Mouse (Mus musculus) intestine, postnatal 0 days (tissue): ENCODE measurements around the gene Jup. TPM values are rescaled to one million over a fixed set of nuclear protein-coding genes. Genes with fewer than 3 reads are reported as not detected.

Source experiments
- ATAC-seq: fragments of 200-750 bp; cut with Nextera tagmentation; 2 replicates; pipeline ENCODE4 v1.8.0; 2017; ENCODE audit warnings: mild to moderate bottlenecking, moderate TSS enrichment, moderate library complexity
- H3K27ac ChIP-seq: fragments of 300-500 bp; sonication (generic); 2 replicates; pipeline ENCODE4 v1.5.1; 2014; ENCODE audit warnings: mild to moderate bottlenecking, low read depth, low read length, moderate library complexity
- H3K27me3 ChIP-seq: fragments of 300-500 bp; sonication (generic); replicated peaks from 2 replicates; pipeline ENCODE4 v1.6.1; 2014; ENCODE audit warnings: low read length, mixed read lengths; ENCODE audit not compliant: control insufficient read depth, insufficient read depth
- H3K36me3 ChIP-seq: fragments of 300-500 bp; sonication (generic); 2 replicates; pipeline ENCODE4 v1.6.1; 2014; ENCODE audit warnings: mild to moderate bottlenecking, moderate library complexity; ENCODE audit not compliant: control insufficient read depth, insufficient read depth
- H3K4me1 ChIP-seq: fragments of 300-500 bp; sonication (generic); replicated peaks from 2 replicates; pipeline ENCODE4 v1.6.1; 2014; ENCODE audit warnings: antibody characterized with exemption, low read length, mixed read lengths; ENCODE audit not compliant: control insufficient read depth, insufficient read depth
- H3K4me2 ChIP-seq: fragments of 300-500 bp; sonication (generic); replicated peaks from 2 replicates; pipeline ENCODE4 v1.6.1; 2014; ENCODE audit warnings: low read depth, mild to moderate bottlenecking, moderate library complexity
- H3K4me3 ChIP-seq: fragments of 300-500 bp; sonication (generic); 2 replicates; pipeline ENCODE4 v1.5.1; 2014; ENCODE audit warnings: low read depth, low read length
- H3K9ac ChIP-seq: fragments of 300-500 bp; sonication (generic); 2 replicates; pipeline ENCODE4 v1.6.1; 2014; ENCODE audit warnings: mild to moderate bottlenecking, low read depth, low read length
- H3K9me3 ChIP-seq: fragments of 300-500 bp; sonication (generic); 2 replicates; pipeline ENCODE4 v1.6.1; 2016; ENCODE audit warnings: mixed run types; ENCODE audit not compliant: control insufficient read depth
- CTCF ChIP-seq: sonication (generic); IDR thresholded peaks from 2 replicates; pipeline ENCODE4 v1.5.1; 2016; ENCODE audit warnings: low read depth, mild to moderate bottlenecking, control low read depth, antibody characterized with exemption, moderate library complexity
- WGBS: fragments of 180-500 bp; shearing (Covaris S2); extraction: QIAGEN DNeasy Blood & Tissue Kit; methylation state at CpG from one replicate; pipeline ENCODE4 v1.1.7; 2014; 5-methylcytosine and 5-hydroxymethylcytosine counted together
- polyA plus RNA-seq: library from polyadenylated mRNA; unstranded; fragments of >200 nt; fragmentation: Nextera tagmentation; extraction: Ambion mirVana; gene quantifications from 2 replicates; pipeline ENCODE4 v1.2.1, GENCODE M21; 2015

The Jup gene
- polyA plus RNA-seq: 102 and 103 TPM in 2 replicates

DNA sequence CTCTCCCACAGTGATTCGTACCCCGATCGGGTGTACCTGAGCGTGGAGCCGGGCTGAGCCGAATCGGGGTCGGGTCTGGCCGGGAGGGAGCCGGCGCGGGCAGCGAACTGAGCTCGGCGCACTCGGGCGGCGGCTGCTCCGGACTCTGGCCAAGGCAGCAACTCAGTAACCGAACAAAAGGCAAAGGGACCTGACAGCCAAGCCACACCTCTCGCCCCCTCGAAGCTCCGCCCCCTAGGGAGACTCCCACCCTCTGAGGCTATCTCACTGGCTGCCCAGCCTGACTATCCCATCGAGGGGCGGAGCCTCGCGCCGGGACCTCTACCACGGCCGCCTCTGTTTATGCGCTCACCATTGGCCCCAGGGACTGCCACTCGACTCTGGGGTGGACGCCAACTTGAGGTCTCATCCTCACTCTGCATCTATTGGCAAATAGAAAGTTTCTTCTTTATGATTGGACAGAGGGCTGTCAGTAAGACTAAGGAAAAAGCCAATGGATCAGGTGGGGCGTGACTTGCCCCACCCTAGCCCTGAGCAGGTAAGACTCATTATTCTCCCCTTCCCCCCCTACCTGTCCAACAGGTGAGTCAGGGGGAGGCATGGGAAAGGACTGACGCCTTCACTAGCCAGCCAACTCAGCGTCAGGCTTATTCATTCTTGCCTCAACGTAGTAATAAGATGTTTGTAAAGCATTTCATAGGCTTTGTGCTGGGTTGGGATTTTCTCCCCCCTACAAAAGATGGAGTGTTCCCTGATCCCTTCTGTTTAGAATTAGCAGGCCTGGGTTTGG is at the start of gene Jup:
Gene Jup (minus strand): TSS at position 164 of the 790 bp plus-strand sequence.
- Histone ChIP-seq H3K9ac (peak within 1 kb of the TSS; percentile 90), H3K9me3 (no peaks in the 10 kb centered on the region), H3K4me2 (peak within 1 kb of the TSS; percentile 84), H3K4me1 (peaks cover 33% of the 10 kb centered on the region), H3K27me3 (no peaks in the 10 kb centered on the region), H3K36me3 (no peaks in the 10 kb centered on the region), H3K4me3 (peak within 1 kb of the TSS; percentile 83), H3K27ac (peak within 1 kb of the TSS; percentile 99)
- ATAC-seq: peak; percentile 94
- WGBS: under 1% methylated on average over 37 of the region's 37 CpGs
- TF ChIP-seq CTCF: no peak

DNA sequence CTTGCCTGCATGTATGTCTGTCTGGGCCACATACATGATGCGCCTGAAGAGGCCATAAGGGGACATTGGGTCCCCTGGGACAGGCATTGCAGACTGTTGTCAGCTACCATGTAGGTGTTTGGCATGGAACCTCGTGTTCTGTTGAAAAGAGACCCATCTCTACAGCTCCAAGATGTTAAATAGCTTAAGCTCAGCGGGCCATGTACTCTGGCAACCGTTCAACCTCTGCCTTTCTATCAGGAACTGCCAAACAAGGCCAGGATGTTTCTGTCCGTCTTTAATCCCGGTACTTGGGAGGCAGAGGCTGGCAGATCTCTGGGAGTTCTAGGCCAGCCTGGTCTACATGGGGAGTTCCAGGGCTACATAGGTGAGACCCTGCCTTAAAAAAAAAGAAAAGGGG is 45.1 kb upstream of the Jup start:
- no peak for TF ChIP-seq CTCF
- Histone ChIP-seq H3K27me3 (no peaks in the 10 kb centered on the region), H3K4me2 (no peak overlapping the region), H3K4me1 (0 out of 2 replicates have a peak, but pooled peaks cover 6% of the 10 kb centered on the region), H3K36me3 (no peaks in the 10 kb centered on the region), H3K27ac (no peak overlapping the region), H3K9ac (no peak overlapping the region), H3K9me3 (no peaks in the 10 kb centered on the region), H3K4me3 (no peak overlapping the region)
- ATAC-seq: no peak
- 84% methylated on average over 6 of the region's 6 CpGs for WGBS

DNA sequence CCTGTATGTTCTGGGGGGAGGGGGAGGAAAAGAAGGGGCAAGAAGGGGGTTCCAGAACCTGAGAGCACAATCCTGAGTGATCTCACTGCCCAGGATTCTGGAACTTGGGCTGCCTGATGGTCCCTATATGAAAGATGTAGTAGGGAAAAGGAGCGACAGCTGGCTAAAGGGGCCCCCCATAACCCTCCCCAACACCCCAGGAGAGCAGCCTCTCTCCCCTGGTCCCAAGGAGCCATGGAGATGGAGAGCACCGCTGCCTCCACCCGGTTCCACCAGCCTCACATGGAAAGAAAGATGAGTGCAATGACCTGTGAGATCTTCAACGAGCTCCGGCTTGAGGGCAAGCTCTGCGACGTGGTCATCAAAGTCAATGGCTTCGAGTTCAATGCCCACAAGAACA is 44.2 kb upstream of the Jup start, which contains the start of the genes Nt5c3b and Klhl10:
Gene Nt5c3b (minus strand): TSS at position 12 of the 400 bp plus-strand sequence.
Gene Klhl10 (plus strand): TSS at position 121 of the 400 bp plus-strand sequence.
- Histone ChIP-seq H3K4me2 (peak within 1 kb of the TSS; percentile 98), H3K4me3 (peak within 1 kb of the TSS; percentile 61), H3K27ac (no peak within 1 kb of the TSS), H3K9ac (peak within 1 kb of the TSS; percentile 71), H3K9me3 (no peaks in the 10 kb centered on the region), H3K4me1 (0 out of 2 replicates have a peak, but pooled peaks cover 6% of the 10 kb centered on the region), H3K36me3 (0 out of 2 replicates have a peak, but pooled peaks cover 3% of the 10 kb centered on the region), H3K27me3 (no peaks in the 10 kb centered on the region)
- ATAC-seq: no peak
- TF ChIP-seq CTCF: no peak
- WGBS: 92% methylated on average over 8 of the region's 8 CpGs

DNA sequence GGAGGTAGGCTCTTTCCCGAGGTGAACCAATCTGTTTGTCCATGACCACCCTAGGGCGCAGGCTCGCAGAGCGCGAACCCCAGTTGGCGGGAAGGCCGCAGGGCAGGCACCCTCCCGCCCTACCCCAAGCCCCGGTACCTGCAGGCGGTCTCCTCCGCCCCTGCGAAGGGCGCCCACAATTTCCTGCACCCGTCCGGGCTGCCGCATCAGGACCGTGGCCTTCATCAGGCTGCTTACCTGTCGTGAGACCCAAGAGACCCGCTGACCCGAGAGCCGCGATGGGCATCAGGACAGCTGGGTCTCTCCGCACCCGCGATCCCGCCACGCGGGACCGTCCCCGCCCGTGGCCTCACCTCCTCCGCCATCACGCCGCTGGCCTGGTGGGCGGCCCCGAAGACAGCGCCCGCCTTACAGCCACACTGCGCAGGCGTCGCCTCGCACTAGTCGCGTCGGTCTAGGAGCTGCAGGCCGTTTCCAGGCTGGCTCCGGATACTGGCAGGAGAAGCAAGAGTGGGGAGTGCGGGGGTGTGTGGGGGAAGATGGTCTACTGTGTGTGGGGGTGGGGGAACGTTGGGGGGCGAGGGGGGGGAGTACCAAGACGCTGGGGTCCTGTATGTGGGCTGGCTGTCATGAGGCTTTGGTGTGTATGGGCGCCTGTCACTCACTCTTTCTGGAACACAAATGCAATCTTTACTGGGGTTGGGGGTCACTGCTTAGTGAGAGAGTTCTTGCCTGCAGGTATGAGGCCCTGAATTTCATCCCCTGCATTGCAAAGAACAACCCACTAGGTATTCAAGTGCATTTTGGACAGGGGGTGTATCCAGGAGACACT is 43.3 kb upstream of the Jup start:
- no peaks in the 10 kb centered on the region for H3K27me3 ChIP-seq
- peaks cover 5% of the 10 kb centered on the region; the same call in 1 of the 2 replicates for H3K36me3 ChIP-seq
- H3K4me1 ChIP-seq: 0 out of 2 replicates have a peak, but pooled peaks cover 6% of the 10 kb centered on the region
- peak overlapping the region; percentile 61 for H3K4me3 ChIP-seq
- WGBS: 1% methylated on average over 52 of the region's 52 CpGs
- H3K9me3 ChIP-seq: no peaks in the 10 kb centered on the region
- no peak overlapping the region for H3K27ac ChIP-seq
- H3K9ac ChIP-seq: peak overlapping the region; percentile 71
- TF ChIP-seq CTCF: no peak
- peak overlapping the region; percentile 98 for H3K4me2 ChIP-seq
- peak; percentile 85 for ATAC-seq

DNA sequence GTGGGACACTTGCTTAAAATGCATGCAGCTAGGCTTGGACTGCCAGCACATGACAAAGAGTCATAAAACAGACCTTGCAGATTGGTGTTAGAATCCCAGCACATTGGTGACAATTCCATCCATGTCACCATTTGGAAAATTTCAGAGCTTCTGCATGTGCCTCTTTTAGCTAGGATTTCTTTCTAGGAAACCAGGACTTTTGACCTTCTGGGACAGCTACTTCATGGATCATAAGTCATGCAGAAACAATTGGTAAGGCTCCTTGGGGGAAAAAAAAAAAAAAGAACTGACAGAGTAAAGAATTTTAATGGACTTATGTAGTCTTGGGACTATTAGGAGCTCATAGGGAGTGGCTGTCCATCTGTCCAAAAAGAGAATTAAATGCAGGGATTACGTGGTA is 40.3 kb upstream of the Jup start:
- no peaks in the 10 kb centered on the region for H3K27me3 ChIP-seq
- peaks cover 7% of the 10 kb centered on the region; the same call in 1 of the 2 replicates for H3K36me3 ChIP-seq
- H3K4me3 ChIP-seq: no peak overlapping the region
- no peak overlapping the region for H3K9ac ChIP-seq
- TF ChIP-seq CTCF: no peak
- no peak overlapping the region for H3K27ac ChIP-seq
- H3K4me1 ChIP-seq: 0 out of 2 replicates have a peak, but pooled peaks cover 6% of the 10 kb centered on the region
- no peak overlapping the region for H3K4me2 ChIP-seq
- H3K9me3 ChIP-seq: no peaks in the 10 kb centered on the region
- 85% methylated on average over 1 of the region's 1 CpGs for WGBS
- ATAC-seq: no peak
